Mouse (Mus musculus): ENCODE measurements around the gene Ddx54. TPM values are rescaled to one million over a fixed set of nuclear protein-coding genes. Genes with fewer than 3 reads are reported as not detected.

The Ddx54 gene
- polyA plus RNA-seq, 2 experiments, result 9.9 to 12.4 TPM

DNA sequence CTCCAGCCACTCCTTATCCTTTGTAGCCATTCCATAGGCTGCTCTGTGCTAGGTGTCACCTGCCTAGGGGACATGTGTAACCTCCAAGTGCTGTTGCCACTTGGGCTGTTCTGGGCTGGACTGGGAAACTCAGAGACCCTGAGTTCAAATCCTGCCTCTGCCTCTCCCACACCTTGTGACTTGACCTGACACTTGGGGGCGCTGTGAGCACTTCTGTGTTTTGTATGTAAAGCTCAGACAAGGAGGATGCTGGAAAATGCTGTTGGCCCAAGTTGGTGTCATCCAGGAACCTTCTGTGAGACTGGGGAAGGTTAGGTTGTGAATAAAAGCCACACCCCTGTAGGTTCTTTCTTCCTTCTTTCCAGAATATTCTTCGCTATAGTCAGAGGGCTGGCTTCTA lies 52.3 kb downstream of the Ddx54 start:
- ATAC-seq (ENCODE audit: insufficient read depth), result no peak

DNA sequence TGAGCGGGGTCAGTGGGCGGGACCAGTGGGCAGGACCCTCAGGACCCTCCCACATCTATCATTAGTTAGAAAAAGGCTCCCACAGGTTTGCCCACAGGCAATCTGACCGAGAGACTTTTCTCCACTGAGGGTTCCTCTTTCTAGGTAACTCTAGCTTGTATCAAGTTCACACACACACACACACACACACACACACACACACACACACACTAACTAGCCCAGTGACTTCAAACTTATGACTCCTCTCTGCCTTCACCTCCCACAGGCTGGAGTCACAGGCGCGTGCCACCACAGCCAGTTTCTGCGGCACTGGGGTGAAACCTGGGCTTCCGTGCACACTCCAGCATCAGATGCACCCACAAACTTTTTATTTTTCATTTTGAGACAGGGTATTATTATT lies 56.2 kb downstream of the Ddx54 start:
- no peak overlapping the region for H3K4me2 ChIP-seq (ENCODE audit: low read depth)
- 54% methylated on average over 7 of the region's 7 CpGs for WGBS (ENCODE audit: insufficient replicate concordance)
- H3K9me3 ChIP-seq (ENCODE audit: control insufficient read depth, low read length), result no peaks in the 10 kb centered on the region
- TF ChIP-seq EP300 (IDR thresholded peaks at IDR 0.05; ENCODE audit: low read depth) (no peak), CTCF (IDR thresholded peaks at IDR 0.05; ENCODE audit: low read depth) (no peak)
- no peak overlapping the region for H3K9ac ChIP-seq (replicated peaks)
- H3K27ac ChIP-seq, result no peak overlapping the region
- no peak for DNase-seq (ENCODE audit: low read depth in 3 of 3, low spot score in 3 of 3)
- no peak overlapping the region for H3K4me3 ChIP-seq (ENCODE audit: insufficient read depth in 1 of 2, low read depth in 2 of 2, low read length in 2 of 2)
- H3K4me1 ChIP-seq (replicated peaks; ENCODE audit: control insufficient read depth in 2 of 2, insufficient read depth in 2 of 2, low read length in 1 of 2), result no peaks in the 10 kb centered on the region
- no peaks in the 10 kb centered on the region for H3K36me3 ChIP-seq (replicated peaks; ENCODE audit: control insufficient read depth, insufficient read depth, low read depth)
- ATAC-seq (ENCODE audit: insufficient read depth), result no peak
- H3K27me3 ChIP-seq (ENCODE audit: control insufficient read depth, insufficient read depth, low read length), result no peaks in the 10 kb centered on the region

More for the DNA sequence above, 52.3 kb downstream of the Ddx54 start:
- Histone ChIP-seq H3K4me2 (ENCODE audit: low read depth) (no peak overlapping the region), H3K9me3 (ENCODE audit: control insufficient read depth, low read length) (no peaks in the 10 kb centered on the region), H3K9ac (replicated peaks) (no peak overlapping the region), H3K4me1 (replicated peaks; ENCODE audit: control insufficient read depth in 2 of 2, insufficient read depth in 2 of 2, low read length in 1 of 2) (no peaks in the 10 kb centered on the region), H3K27me3 (ENCODE audit: control insufficient read depth, insufficient read depth, low read length) (no peaks in the 10 kb centered on the region), H3K4me3 (ENCODE audit: insufficient read depth in 1 of 2, low read depth in 2 of 2, low read length in 2 of 2) (no peak overlapping the region), H3K36me3 (replicated peaks; ENCODE audit: control insufficient read depth, insufficient read depth, low read depth) (no peaks in the 10 kb centered on the region), H3K27ac (no peak overlapping the region)
- TF ChIP-seq CTCF (IDR thresholded peaks at IDR 0.05; ENCODE audit: low read depth) (0 out of 2 replicates have a peak, but pooled peaks have one; percentile 14), EP300 (IDR thresholded peaks at IDR 0.05; ENCODE audit: low read depth) (no peak)
- DNase-seq (ENCODE audit: low read depth in 3 of 3, low spot score in 3 of 3), result no peak
- WGBS (ENCODE audit: insufficient replicate concordance), result 38% methylated on average over 2 of the region's 2 CpGs

DNA sequence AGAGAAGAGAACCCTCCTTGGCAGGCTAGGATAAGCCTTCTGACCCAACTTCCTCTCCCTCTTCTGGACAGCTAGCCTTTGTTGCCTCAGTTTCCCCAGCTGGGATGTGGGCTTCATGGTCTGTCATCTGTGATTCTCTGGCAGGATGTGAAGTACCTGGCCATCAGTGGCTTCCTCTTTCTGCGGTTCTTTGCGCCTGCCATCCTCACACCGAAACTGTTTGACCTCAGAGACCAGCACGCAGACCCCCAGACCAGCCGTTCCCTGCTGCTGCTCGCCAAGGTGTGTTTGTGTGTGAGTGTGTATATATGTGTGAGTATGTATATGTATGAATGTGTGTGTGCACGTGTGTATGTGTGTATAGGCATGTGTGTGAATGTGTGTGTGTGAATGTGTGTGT lies 57.6 kb downstream of the Ddx54 start:
- no peak overlapping the region for H3K4me3 ChIP-seq (ENCODE audit: insufficient read depth in 1 of 2, low read depth in 2 of 2, low read length in 2 of 2)
- no peaks in the 10 kb centered on the region for H3K36me3 ChIP-seq (replicated peaks; ENCODE audit: control insufficient read depth, insufficient read depth, low read depth)
- ATAC-seq (ENCODE audit: insufficient read depth) (no peak), DNase-seq (ENCODE audit: low read depth in 3 of 3, low spot score in 3 of 3) (no peak)
- no peaks in the 10 kb centered on the region; the same call in 1 of the 2 replicates for H3K27me3 ChIP-seq (ENCODE audit: control insufficient read depth, insufficient read depth, low read length)
- WGBS (ENCODE audit: insufficient replicate concordance), result 60% methylated on average over 7 of the region's 7 CpGs
- H3K9ac ChIP-seq (replicated peaks), result no peak overlapping the region
- H3K9me3 ChIP-seq (ENCODE audit: control insufficient read depth, low read length), result no peaks in the 10 kb centered on the region
- H3K4me2 ChIP-seq (ENCODE audit: low read depth), result no peak overlapping the region
- no peak overlapping the region for H3K27ac ChIP-seq
- H3K4me1 ChIP-seq (replicated peaks; ENCODE audit: control insufficient read depth in 2 of 2, insufficient read depth in 2 of 2, low read length in 1 of 2), result no peaks in the 10 kb centered on the region
- TF ChIP-seq CTCF (IDR thresholded peaks at IDR 0.05; ENCODE audit: low read depth), result no peak
- no peak for TF ChIP-seq EP300 (IDR thresholded peaks at IDR 0.05; ENCODE audit: low read depth)

DNA sequence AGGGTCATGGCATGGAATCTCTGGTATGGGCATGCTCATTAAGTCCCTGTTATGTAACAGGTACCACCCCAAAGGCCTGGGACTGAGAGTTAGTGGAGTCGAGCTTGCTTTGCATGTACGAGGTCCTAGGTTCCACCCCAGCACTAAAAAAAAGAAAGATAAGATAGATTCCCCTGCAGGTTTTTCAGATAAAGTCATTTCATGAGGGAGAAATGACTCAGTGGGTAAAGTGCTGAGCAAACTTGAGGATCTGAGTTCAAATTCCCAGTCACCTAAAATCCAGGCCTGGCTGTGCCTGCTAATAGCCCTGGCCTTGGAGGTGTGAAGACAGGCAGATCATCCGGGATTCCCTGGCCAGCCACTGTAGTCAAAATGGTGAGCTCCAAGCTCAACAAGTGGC lies 59.3 kb downstream of the Ddx54 start:
- 42% methylated on average over 3 of the region's 3 CpGs for WGBS (ENCODE audit: insufficient replicate concordance)
- no peak for TF ChIP-seq CTCF (IDR thresholded peaks at IDR 0.05; ENCODE audit: low read depth)
- no peak for TF ChIP-seq EP300 (IDR thresholded peaks at IDR 0.05; ENCODE audit: low read depth)
- DNase-seq (ENCODE audit: low read depth in 3 of 3, low spot score in 3 of 3), result no peak
- Histone ChIP-seq H3K9me3 (ENCODE audit: control insufficient read depth, low read length) (no peaks in the 10 kb centered on the region), H3K36me3 (replicated peaks; ENCODE audit: control insufficient read depth, insufficient read depth, low read depth) (no peaks in the 10 kb centered on the region), H3K4me3 (ENCODE audit: insufficient read depth in 1 of 2, low read depth in 2 of 2, low read length in 2 of 2) (no peak overlapping the region), H3K27ac (no peak overlapping the region), H3K4me1 (replicated peaks; ENCODE audit: control insufficient read depth in 2 of 2, insufficient read depth in 2 of 2, low read length in 1 of 2) (no peaks in the 10 kb centered on the region), H3K27me3 (ENCODE audit: control insufficient read depth, insufficient read depth, low read length) (no peaks in the 10 kb centered on the region; the same call in 1 of the 2 replicates), H3K4me2 (ENCODE audit: low read depth) (no peak overlapping the region), H3K9ac (replicated peaks) (no peak overlapping the region)
- no peak for ATAC-seq (ENCODE audit: insufficient read depth)

DNA sequence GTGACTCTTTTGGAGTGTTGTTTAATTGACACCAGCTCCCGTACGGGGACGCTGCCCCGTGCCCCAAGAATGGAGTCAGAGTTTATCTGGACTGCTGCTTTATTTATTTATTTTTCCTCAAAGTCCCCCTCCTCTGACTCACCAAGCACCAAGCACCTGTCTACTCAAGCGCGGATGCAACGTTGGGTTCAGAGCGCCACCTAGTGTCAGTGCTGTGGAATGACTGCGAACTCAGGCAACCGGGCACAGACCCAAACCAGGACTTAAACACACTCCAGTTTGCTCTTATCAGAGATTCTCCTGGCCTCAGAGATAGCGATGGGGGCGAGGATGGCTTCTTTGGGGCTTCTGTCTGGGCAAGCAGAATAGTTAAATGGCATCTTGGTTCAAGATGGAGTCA lies 61.1 kb downstream of the Ddx54 start:
- DNase-seq (ENCODE audit: low read depth in 3 of 3, low spot score in 3 of 3) (no peak), ATAC-seq (ENCODE audit: insufficient read depth) (no peak)
- H3K36me3 ChIP-seq (replicated peaks; ENCODE audit: control insufficient read depth, insufficient read depth, low read depth), result no peaks in the 10 kb centered on the region
- TF ChIP-seq EP300 (IDR thresholded peaks at IDR 0.05; ENCODE audit: low read depth), result no peak
- TF ChIP-seq CTCF (IDR thresholded peaks at IDR 0.05; ENCODE audit: low read depth), result peak; percentile 94
- no peaks in the 10 kb centered on the region for H3K4me1 ChIP-seq (replicated peaks; ENCODE audit: control insufficient read depth in 2 of 2, insufficient read depth in 2 of 2, low read length in 1 of 2)
- H3K27me3 ChIP-seq (ENCODE audit: control insufficient read depth, insufficient read depth, low read length), result no peaks in the 10 kb centered on the region; the same call in 1 of the 2 replicates
- WGBS (ENCODE audit: insufficient replicate concordance), result 5% methylated on average over 12 of the region's 12 CpGs
- no peak overlapping the region for H3K4me3 ChIP-seq (ENCODE audit: insufficient read depth in 1 of 2, low read depth in 2 of 2, low read length in 2 of 2)
- H3K4me2 ChIP-seq (ENCODE audit: low read depth), result no peak overlapping the region
- no peaks in the 10 kb centered on the region for H3K9me3 ChIP-seq (ENCODE audit: control insufficient read depth, low read length)
- no peak overlapping the region for H3K27ac ChIP-seq
- H3K9ac ChIP-seq (replicated peaks), result no peak overlapping the region

All from liver, embryonic 14.5 days (tissue).